8 mouse cellular contexts compared by ENCODE assay signal in genomic region chr11:73137116-73137515, GRCm38 (mm10). TPM values are rescaled to one million over a fixed set of nuclear protein-coding genes. Genes with fewer than 3 reads are reported as not detected.
DNase-seq lines count a peak whose midpoint lies in the region; ATAC-seq and TF ChIP-seq lines count a peak whose summit lies in the region.

No protein-coding gene starts in this region.

- intact Hi-C loops in heart, postnatal 10 days (cut with DNase I): no loop called here

- no peak for TF ChIP-seq CTCF in MEL (IDR thresholded peaks at IDR 0.05 in 2 of 3, conservative IDR thresholded peaks at IDR 0.05 in 1 of 3; ENCODE audit: control insufficient read depth in 1 of 3, insufficient read depth in 1 of 3, low read depth in 2 of 3, low read length in 3 of 3, poor library complexity in 1 of 3, severe bottlenecking in 1 of 3)
- no peak for TF ChIP-seq CTCF in liver, adult 2 months (IDR thresholded peaks at IDR 0.05; ENCODE audit: low read depth, low read length)

- peak overlapping the region; percentile 97 for H3K9ac ChIP-seq in MEL (ENCODE audit: control insufficient read depth, low read depth, low read length, poor library complexity, severe bottlenecking)
- peak overlapping the region; percentile 72 for H3K9ac ChIP-seq in liver, adult 2 months (ENCODE audit: low read depth, low read length)
- H3K9ac ChIP-seq in stomach, embryonic 15.5 days: peak overlapping the region; percentile 67; the same call in 1 of the 2 replicates

- H3K4me1 ChIP-seq in MEL (ENCODE audit: control insufficient read depth in 1 of 2, insufficient read depth in 2 of 2, low read length in 2 of 2): peaks cover 4 to 44% of the 10 kb centered on the region in 2 experiments
- H3K4me1 ChIP-seq in liver, adult 2 months (ENCODE audit: control insufficient read depth, insufficient read depth, low read length): peaks cover 4% of the 10 kb centered on the region; the same call in 1 of the 2 replicates
- peaks cover 18% of the 10 kb centered on the region; the same call in 1 of the 2 replicates for H3K4me1 ChIP-seq in stomach, embryonic 15.5 days

- TF ChIP-seq RAD21 in MEL (IDR thresholded peaks at IDR 0.05; ENCODE audit: low read depth, low read length): no peak

- no peaks in the 10 kb centered on the region for H3K27me3 ChIP-seq in MEL (ENCODE audit: control insufficient read depth in 1 of 2, insufficient read depth in 2 of 2, low read length in 2 of 2)
- H3K27me3 ChIP-seq in liver, adult 2 months (ENCODE audit: control insufficient read depth, insufficient read depth, low read length): no peaks in the 10 kb centered on the region
- no peaks in the 10 kb centered on the region for H3K27me3 ChIP-seq in stomach, embryonic 15.5 days (replicated peaks)

- peak overlapping the region; percentile 68 for H3K4me2 ChIP-seq in stomach, embryonic 15.5 days

- peaks cover 0 to 41% of the 10 kb centered on the region in 2 experiments; a peak in 3 of 4 replicates for H3K36me3 ChIP-seq in MEL (ENCODE audit: control insufficient read depth in 1 of 2, insufficient read depth in 2 of 2, low read length in 2 of 2)
- no peaks in the 10 kb centered on the region for H3K36me3 ChIP-seq in liver, adult 2 months (ENCODE audit: control insufficient read depth, insufficient read depth, low read length)
- H3K36me3 ChIP-seq in stomach, embryonic 15.5 days: 0 out of 2 replicates have a peak, but pooled peaks cover 3% of the 10 kb centered on the region

- peak in 1 of 2 experiments; percentile 34; a peak in 1 of 4 replicates for TF ChIP-seq POLR2A in MEL (IDR thresholded peaks at IDR 0.05; ENCODE audit: control insufficient read depth in 1 of 2, insufficient read depth in 1 of 2, low read depth in 1 of 2, low read length in 2 of 2, poor library complexity in 1 of 2)
- TF ChIP-seq POLR2A in liver, adult 2 months (IDR thresholded peaks at IDR 0.05; ENCODE audit: extremely low read depth, insufficient read depth, low read length): no peak

- DNase-seq in A20 (ENCODE audit: low read depth, low spot score): peak; percentile 64
- peak; percentile 75 for DNase-seq in MEL (ENCODE audit: low read depth, low spot score)
- peak; percentile 8 to 20 for DNase-seq in heart, postnatal 10 days
- DNase-seq in liver, adult 2 months (ENCODE audit: extremely low read depth, low read depth, low spot score): no peak
- DNase-seq in adrenal gland, postnatal 10 days: no peak
- no peak for DNase-seq in frontal cortex, postnatal 10 days (ENCODE audit: low spot score in 2 of 2)
- DNase-seq in layer of hippocampus, postnatal 36 days: no peak

- TF ChIP-seq EP300 in MEL (IDR thresholded peaks at IDR 0.05; ENCODE audit: low read depth in 1 of 2, low read length in 2 of 2): peak in 1 of 2 experiments; percentile 24; a peak in 1 of 4 replicates

- peaks cover 57% of the 10 kb centered on the region for H3K79me2 ChIP-seq in MEL (ENCODE audit: control insufficient read depth, insufficient read depth, low read length, poor library complexity)
- H3K79me2 ChIP-seq in liver, adult 2 months (ENCODE audit: control insufficient read depth, insufficient read depth, low read length): 0 out of 2 replicates have a peak, but pooled peaks cover 3% of the 10 kb centered on the region

- peak overlapping the region; percentile 87 to 97 for H3K4me3 ChIP-seq in MEL (ENCODE audit: control insufficient read depth in 1 of 2, insufficient read depth in 1 of 2, low read depth in 2 of 2, low read length in 2 of 2)
- H3K4me3 ChIP-seq in liver, adult 2 months (ENCODE audit: insufficient read depth, low read depth, low read length): peak overlapping the region; percentile 77
- peak overlapping the region; percentile 89 for H3K4me3 ChIP-seq in stomach, embryonic 15.5 days (replicated peaks)

- no peaks in the 10 kb centered on the region for H3K9me3 ChIP-seq in MEL (replicated peaks; ENCODE audit: insufficient read depth, low read length)
- no peaks in the 10 kb centered on the region for H3K9me3 ChIP-seq in stomach, embryonic 15.5 days

- 35% methylated on average over 11 of the region's 11 CpGs for whole genome bisulfite sequencing in liver, adult 2 months
- WGBS in stomach, embryonic 15.5 days: 18% methylated on average over 11 of the region's 11 CpGs

- no peak for ATAC-seq in stomach, embryonic 15.5 days (ENCODE audit: insufficient read depth, low FRiP score, low read depth)

- peak overlapping the region; percentile 22; the same call in 1 of the 2 replicates for H3K27ac ChIP-seq in MEL (ENCODE audit: control insufficient read depth, low read depth, low read length)
- no peak overlapping the region for H3K27ac ChIP-seq in liver, adult 2 months (replicated peaks; ENCODE audit: insufficient read depth, low read depth, low read length)
- H3K27ac ChIP-seq in stomach, embryonic 15.5 days: no peak overlapping the region

TF ChIP-seq in MEL, 35 proteins besides CTCF, POLR2A, EP300 and RAD21:
- TF ChIP-seq MYB (IDR thresholded peaks at IDR 0.05; ENCODE audit: low read depth, low read length) (no peak), SIN3A (IDR thresholded peaks at IDR 0.05; ENCODE audit: low read length) (0 out of 2 replicates have a peak, but pooled peaks have one; percentile 49), MAZ (IDR thresholded peaks at IDR 0.05; ENCODE audit: low read depth, low read length) (no peak; the same call in 1 of the 2 replicates), MAFK (IDR thresholded peaks at IDR 0.05; ENCODE audit: borderline replicate concordance, low read depth, low read length) (0 out of 2 replicates have a peak, but pooled peaks have one; percentile 4), HCFC1 (IDR thresholded peaks at IDR 0.05; ENCODE audit: low read depth, low read length) (peak; percentile 43), MYC (IDR thresholded peaks at IDR 0.05; ENCODE audit: low read depth, low read length) (no peak), JUND (IDR thresholded peaks at IDR 0.05; ENCODE audit: low read depth, low read length) (no peak), CHD1 (IDR thresholded peaks at IDR 0.05; ENCODE audit: low read depth, low read length) (peak; percentile 86; the same call in 1 of the 2 replicates), ZMIZ1 (IDR thresholded peaks at IDR 0.05; ENCODE audit: low read depth, low read length) (no peak), E2F4 (IDR thresholded peaks at IDR 0.05; ENCODE audit: borderline replicate concordance, low read depth, low read length) (0 out of 2 replicates have a peak, but pooled peaks have one; percentile 16)

RNA-seq across cellular contexts. Expression of gene Haspin, which starts 1.0 kb away (rescaled TPM):
- 22.9 and 26.9 TPM in 2 replicates for total RNA-seq in MEL (2012; rRNA removed)
- 10 to 100 TPM in 1 of 2 experiments, not detected in 1; 28.3 TPM for polyA plus RNA-seq in MEL (2012; ENCODE audit: insufficient read depth in 1 of 2, insufficient read length in 2 of 2, low read depth in 1 of 2, low replicate concordance in 2 of 2, missing spikeins in 1 of 2)
- total RNA-seq in heart, postnatal 10 days (2021): 1 to 10 TPM; 2.4 TPM
- total RNA-seq in liver, adult 2 months (2014; rRNA removed): 0.55 and 0.60 TPM in 2 replicates
- polyA plus RNA-seq in liver, adult 2 months (2012; rRNA removed): 0.12 and 0.26 TPM in 2 replicates
- polyA plus RNA-seq in stomach, embryonic 15.5 days (2015; fragmentation: Nextera tagmentation; extraction: Ambion mirVana): 14.4 and 14.6 TPM in 2 replicates
- 1 to 10 TPM; 3.0 to 3.7 TPM for total RNA-seq in adrenal gland, postnatal 10 days (2021)
- under 1 TPM; 0.23 to 0.32 TPM for total RNA-seq in layer of hippocampus, postnatal 36 days (2021)

RNA-seq across cellular contexts. Expression of gene P2rx5, which starts 23.1 kb away (rescaled TPM):
- total RNA-seq in MEL (2012; rRNA removed): 0.04 and 0.07 TPM in 2 replicates
- polyA plus RNA-seq in MEL (2012; ENCODE audit: insufficient read depth in 1 of 2, insufficient read length in 2 of 2, low read depth in 1 of 2, low replicate concordance in 2 of 2, missing spikeins in 1 of 2): under 1 TPM in 1 of 2 experiments, not detected in 1; 0.25 TPM
- total RNA-seq in heart, postnatal 10 days (2021): 1 to 10 TPM; 7.4 to 8.1 TPM
- 0.09 TPM in 1 of 2 replicates, not detected in the other for total RNA-seq in liver, adult 2 months (2014; rRNA removed)
- 0.06 TPM in 1 of 2 replicates, not detected in the other for polyA plus RNA-seq in liver, adult 2 months (2012; rRNA removed)
- polyA plus RNA-seq in stomach, embryonic 15.5 days (2015; fragmentation: Nextera tagmentation; extraction: Ambion mirVana): 0.14 and 0.30 TPM in 2 replicates
- 10 to 100 TPM; 14.8 to 26.1 TPM for total RNA-seq in adrenal gland, postnatal 10 days (2021)
- 1 to 10 TPM; 2.3 to 3.4 TPM for total RNA-seq in layer of hippocampus, postnatal 36 days (2021)

RNA-seq across cellular contexts. Expression of gene Emc6, which starts 39.7 kb away (rescaled TPM):
- total RNA-seq in MEL (2012; rRNA removed): 158 and 179 TPM in 2 replicates
- polyA plus RNA-seq in MEL (2012; ENCODE audit: insufficient read depth in 1 of 2, insufficient read length in 2 of 2, low read depth in 1 of 2, low replicate concordance in 2 of 2, missing spikeins in 1 of 2): 100 to 1,000 TPM in 1 of 2 experiments, not detected in 1; 211 TPM
- 10 to 100 TPM; 71.4 to 82.7 TPM for total RNA-seq in heart, postnatal 10 days (2021)
- 80.9 and 90.9 TPM in 2 replicates for total RNA-seq in liver, adult 2 months (2014; rRNA removed)
- polyA plus RNA-seq in liver, adult 2 months (2012; rRNA removed): 63.8 and 74.6 TPM in 2 replicates
- polyA plus RNA-seq in stomach, embryonic 15.5 days (2015; fragmentation: Nextera tagmentation; extraction: Ambion mirVana): 111 and 117 TPM in 2 replicates
- 100 to 1,000 TPM; 121 to 122 TPM for total RNA-seq in adrenal gland, postnatal 10 days (2021)
- 10 to 100 TPM; 51.5 to 59.7 TPM for total RNA-seq in layer of hippocampus, postnatal 36 days (2021)

RNA-seq across cellular contexts. Expression of gene Tax1bp3, which starts 39.8 kb away (rescaled TPM):
- total RNA-seq in MEL (2012; rRNA removed): 12.6 and 13.1 TPM in 2 replicates
- 10 to 100 TPM in 1 of 2 experiments, not detected in 1; 30.9 TPM for polyA plus RNA-seq in MEL (2012; ENCODE audit: insufficient read depth in 1 of 2, insufficient read length in 2 of 2, low read depth in 1 of 2, low replicate concordance in 2 of 2, missing spikeins in 1 of 2)
- 100 to 1,000 TPM in 1 of 2 experiments, 10 to 100 TPM in 1; 89.1 to 105 TPM for total RNA-seq in heart, postnatal 10 days (2021)
- total RNA-seq in liver, adult 2 months (2014; rRNA removed): 11.5 and 13.2 TPM in 2 replicates
- 16.6 and 19.4 TPM in 2 replicates for polyA plus RNA-seq in liver, adult 2 months (2012; rRNA removed)
- polyA plus RNA-seq in stomach, embryonic 15.5 days (2015; fragmentation: Nextera tagmentation; extraction: Ambion mirVana): 208 and 211 TPM in 2 replicates
- 10 to 100 TPM; 72.5 TPM for total RNA-seq in adrenal gland, postnatal 10 days (2021)
- total RNA-seq in layer of hippocampus, postnatal 36 days (2021): 10 to 100 TPM; 10.9 to 11.2 TPM

RNA-seq across cellular contexts. Expression of gene Itgae, which starts 46.7 kb away (rescaled TPM):
- 0.04 and 0.16 TPM in 2 replicates for total RNA-seq in MEL (2012; rRNA removed)
- polyA plus RNA-seq in MEL (2012; ENCODE audit: insufficient read depth in 1 of 2, insufficient read length in 2 of 2, low read depth in 1 of 2, low replicate concordance in 2 of 2, missing spikeins in 1 of 2): under 1 TPM in 1 of 2 experiments, not detected in 1; 0.22 TPM
- total RNA-seq in heart, postnatal 10 days (2021): under 1 TPM in 1 of 2 experiments, not detected in 1; 0.07 TPM
- 0.18 and 0.27 TPM in 2 replicates for total RNA-seq in liver, adult 2 months (2014; rRNA removed)
- 0.17 and 0.19 TPM in 2 replicates for polyA plus RNA-seq in liver, adult 2 months (2012; rRNA removed)
- 0.33 and 0.57 TPM in 2 replicates for polyA plus RNA-seq in stomach, embryonic 15.5 days (2015; fragmentation: Nextera tagmentation; extraction: Ambion mirVana)
- total RNA-seq in adrenal gland, postnatal 10 days (2021): under 1 TPM; 0.82 to 0.90 TPM
- total RNA-seq in layer of hippocampus, postnatal 36 days (2021): under 1 TPM; 0.15 to 0.18 TPM

Comparison
In these comparisons a context has a peak if more than half of its experiments do, and no peak if none do; other contexts are left out.
1. DNase-seq: peak in A20 (single experiment), MEL (single experiment) and heart, postnatal 10 days (2 of 2); none in liver, adult 2 months (single experiment), adrenal gland, postnatal 10 days (single experiment), frontal cortex, postnatal 10 days (0 of 2) and layer of hippocampus, postnatal 36 days (0 of 2).
2. Peak in every context shown above with its lines, with median percentiles within 50 percentile points of each other: H3K4me3 ChIP-seq and H3K9ac ChIP-seq.